Mouse (Mus musculus): ENCODE measurements at regions not wholly inside any gene's neighbourhood (a gene's known extent, or its start where the extent isn't known, plus 50 kb on each side); places are given as distances from the start of the nearest gene placed in this dataset.
"Not testable (repeated sequence)": the region's sequence is repeated elsewhere in the genome, so short reads cannot be mapped to it uniquely, and the experiment has no call there.

DNA sequence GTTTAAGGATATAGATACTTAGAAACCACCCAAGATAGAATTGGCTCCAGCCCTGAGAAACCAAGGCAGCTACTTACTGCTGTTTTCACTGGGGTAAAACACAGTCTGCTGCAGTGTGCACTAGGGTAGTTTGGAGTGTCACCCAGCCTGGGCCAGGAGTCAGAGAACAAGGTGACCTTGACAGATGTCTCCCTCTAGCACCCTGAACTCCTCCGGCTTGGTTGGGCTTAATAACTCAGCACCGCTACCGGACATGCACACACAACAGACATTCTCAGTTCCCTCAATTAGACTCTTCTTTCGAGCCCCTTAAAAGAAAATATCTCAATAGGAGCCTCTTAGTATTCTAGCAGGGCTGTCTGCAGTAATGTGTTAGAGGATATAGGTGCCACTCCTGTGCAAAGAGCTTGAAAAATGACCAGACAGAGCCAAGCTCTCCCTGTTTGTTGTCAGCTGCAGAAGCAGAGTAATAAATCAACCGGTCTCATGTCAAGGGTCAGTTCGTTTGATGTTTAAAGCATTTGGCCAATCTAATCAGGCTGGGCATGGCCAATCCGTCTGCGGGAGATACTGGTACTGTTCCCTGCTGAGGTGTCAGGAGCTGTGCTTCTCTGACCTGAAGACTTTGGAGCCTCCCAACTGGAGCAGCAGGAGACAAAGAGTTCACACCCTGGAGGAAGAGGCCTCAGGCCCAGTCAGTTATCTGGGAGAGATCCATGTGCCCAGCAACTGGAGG, 299.1 kb downstream of the Eipr1 start:
- ATAC-seq: no peak

DNA sequence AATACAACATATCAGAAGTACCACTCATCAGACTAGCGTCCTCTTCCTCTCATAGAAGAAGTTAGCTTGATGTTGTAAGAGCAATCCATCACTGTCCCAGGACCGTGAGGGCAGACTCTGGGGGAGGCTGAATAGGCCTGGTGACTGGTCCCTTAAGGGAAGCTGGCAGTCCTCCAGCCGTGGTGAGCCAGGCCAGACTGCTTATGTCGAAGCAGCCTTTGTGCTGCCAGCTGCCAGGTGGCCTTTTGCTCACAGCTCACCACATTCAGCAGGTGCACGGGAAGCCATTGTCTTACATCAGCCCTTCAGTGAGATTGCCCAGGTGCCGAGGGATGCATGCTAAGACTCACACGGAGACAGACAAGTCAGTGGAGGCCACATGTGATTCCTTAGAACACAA, 302.8 kb downstream of the Eipr1 start:
- no peak for ATAC-seq

DNA sequence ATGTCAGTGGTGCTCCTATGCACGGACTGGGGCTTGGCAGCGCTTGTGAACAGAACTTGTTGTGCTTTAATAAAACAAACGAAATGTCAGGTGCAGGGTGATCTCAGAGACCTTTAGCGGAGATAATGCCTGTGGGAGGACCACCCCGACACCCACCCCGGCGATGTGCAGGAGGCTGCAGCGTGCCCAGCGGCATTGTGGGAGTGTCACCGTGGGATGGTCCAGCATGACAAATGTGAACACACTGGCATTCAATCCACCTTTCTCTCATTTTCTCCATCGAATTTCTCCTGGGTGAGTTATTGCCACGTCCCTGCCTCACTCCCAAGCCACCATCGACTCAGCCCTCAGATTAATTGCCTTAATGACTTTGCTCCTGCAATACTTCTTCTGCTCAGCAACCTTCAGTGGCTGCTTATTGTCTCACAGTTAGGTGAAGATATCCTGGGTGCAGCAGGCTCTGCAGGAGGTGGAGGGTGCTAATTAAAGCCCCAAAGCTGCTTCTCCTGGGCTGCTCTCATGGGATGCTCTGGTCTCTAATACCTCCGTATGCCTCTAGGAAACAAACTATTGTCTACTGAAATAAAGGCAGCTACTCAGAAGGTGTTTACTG, 310.5 kb downstream of the Eipr1 start:
- ATAC-seq: no peak

DNA sequence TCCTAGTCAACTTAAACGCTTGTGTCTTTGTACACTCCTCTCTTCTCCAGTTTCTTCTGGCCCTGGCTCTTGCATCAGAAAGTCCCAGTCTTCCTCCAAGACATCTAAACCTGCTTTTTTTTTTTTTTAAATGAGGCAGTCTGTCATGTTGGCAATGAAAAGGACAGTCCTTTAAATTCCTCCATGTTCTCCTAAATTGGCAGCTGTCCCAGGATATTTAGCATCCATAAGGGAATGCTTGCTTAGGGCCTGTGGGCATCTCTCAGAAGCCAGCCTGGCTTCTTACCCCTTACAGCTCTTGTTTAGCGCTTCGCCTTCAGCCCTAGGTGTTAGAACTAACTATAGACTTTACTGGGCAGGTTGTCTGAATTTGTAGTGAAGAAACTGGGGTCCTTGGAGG, 311.2 kb downstream of the Eipr1 start:
- no peak for ATAC-seq

DNA sequence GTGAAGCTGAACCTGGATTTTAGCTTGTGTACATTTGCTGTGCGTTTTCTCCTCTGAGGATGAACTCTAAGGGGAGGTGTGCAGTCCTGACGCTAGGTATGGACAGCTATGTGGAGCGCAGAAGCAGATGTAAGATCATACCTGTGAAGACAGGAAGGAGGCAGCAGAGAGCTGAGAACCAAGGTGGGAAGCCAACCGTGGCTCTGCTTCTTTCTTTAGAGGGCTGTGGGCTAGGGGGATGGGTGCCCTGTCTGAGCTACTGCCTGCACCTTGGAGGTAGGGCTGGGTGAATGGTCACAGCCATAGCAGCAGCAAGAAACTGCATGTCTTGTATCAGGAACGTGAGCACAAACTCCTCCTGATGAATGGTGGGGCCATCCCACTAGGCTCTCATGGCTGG, 316.6 kb downstream of the Eipr1 start:
- no peak for ATAC-seq

DNA sequence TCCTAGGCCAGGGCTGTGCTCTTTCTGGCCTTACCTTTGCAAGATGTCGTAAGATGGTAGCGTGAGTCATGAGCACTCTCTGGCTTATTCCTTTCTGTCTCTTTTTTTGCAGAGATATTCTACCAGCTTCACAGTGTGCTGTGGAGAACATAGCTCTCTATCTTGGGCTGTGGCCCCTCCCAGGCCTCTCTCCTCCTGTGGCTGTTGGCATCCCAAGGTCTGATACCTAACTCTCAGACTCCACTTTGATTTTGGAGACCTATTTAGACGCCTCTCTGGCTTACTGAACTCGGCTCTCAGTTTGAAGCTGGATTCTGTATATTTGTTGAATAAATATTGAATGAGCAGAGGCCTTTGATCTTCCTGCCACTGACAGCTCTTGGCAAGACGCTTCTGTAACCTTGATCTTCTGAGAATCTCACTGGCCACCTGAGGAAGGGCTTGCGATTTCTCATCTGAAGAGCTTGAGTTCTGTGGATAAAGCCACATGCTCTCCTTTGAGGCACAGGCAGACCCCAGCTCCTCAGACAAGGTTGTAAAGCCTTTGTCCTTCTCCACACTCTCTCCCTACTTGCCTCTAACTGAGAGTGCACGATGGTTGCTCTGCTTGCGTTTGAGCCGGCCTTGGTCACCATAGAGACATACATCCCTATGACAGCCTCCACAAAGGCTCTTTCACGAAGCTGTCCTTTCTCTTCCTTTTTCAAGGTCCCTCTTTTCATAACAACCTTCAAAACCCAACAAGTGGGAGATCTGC, 323.7 kb downstream of the Eipr1 start:
- ATAC-seq: no peak

DNA sequence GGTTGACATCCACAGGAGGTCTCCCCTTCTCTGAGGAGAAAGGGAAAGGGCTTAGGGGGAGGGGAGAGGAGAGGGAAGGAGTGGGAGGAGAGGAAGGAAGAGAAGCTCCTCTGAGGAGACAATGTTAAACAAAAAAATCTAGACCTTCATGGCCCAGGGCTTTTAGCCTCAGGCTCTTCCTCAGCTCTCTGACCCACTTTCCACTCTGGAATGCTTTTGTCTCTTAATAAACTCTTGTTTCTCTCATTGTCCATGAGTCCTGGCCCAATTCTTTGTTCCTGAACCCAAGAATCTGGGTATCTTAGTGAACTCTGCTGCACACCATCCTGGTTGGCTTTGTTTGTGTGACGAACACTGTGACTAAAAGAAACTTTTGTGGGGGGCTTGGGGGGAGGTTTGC, 325.0 kb downstream of the Eipr1 start:
- ATAC-seq: no peak

DNA sequence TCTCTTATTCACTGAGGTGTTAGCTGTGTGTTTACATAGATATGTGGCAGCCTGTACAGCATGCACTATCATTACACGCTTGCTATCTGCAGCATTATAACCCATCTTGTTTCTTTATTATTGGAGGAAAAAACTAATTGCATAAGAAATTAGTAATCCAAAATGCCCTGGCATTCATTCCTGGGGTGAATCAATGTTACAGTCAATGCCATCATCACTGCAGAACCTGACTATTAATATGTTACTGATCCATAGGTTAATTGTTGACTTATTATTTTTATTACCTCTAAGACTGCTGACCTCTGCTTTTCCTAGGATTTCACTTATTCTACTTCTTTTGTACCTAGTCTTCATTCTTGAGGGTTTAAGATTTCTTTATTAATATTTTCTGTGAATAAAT, 327.4 kb downstream of the Eipr1 start:
- no peak for ATAC-seq

DNA sequence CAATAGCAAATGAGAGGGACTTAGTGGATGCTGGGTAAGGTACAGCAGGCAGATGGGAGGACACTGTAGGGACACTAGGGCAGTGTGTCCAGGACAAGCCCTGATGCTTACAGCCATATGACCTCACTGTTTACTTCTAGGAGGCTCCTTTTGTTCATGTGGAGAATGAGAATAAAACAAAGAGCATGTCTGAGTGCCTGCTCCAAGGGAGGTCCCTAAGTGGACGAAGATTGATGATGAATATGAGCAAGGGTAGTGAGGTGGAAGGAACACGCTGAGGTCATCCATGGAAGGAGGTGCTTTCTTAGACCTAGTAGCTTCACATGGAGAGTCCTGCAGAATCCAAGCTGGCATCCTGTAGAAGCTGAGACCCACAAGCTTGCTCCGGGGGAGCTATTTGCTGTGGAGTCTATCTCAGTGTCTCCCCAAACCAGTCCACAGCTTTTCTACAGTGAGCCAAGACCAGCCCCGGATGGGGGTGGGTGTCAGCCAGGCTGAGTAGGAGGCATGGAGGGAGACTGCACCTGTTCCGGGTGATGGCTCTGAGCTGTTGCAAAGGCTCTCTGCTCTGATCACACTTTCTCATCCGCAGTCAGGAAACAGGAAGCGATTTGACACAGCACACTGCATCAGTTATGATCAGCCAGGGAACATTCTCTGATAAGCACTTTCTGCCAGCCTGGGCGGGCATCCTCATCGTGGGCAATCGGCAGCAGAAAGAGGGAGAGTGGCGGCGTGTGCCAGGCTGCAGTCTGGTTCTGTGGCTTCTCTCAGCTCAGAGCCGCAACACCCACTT, 332.0 kb downstream of the Eipr1 start:
- ATAC-seq: no peak

DNA sequence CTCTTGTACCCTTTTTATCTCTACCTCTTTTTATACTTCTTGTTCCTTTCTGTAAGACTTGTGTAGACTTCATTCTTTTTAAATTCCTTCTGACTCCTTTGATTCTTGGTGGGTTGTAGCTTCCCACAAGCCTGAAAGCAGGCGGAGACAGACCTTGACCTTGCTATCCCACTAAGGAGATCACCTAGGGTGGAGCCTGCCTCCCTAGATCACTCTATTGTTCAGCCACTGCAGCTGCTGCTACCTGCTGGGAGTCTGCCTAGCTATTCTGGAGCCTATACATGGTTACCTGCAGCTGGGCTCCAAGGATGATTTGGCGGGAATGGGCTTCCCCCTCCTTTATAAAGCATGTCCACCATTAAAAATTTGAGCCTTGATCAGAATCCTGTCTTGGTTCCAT, 335.6 kb downstream of the Eipr1 start:
- not testable (repeated sequence) for ATAC-seq

DNA sequence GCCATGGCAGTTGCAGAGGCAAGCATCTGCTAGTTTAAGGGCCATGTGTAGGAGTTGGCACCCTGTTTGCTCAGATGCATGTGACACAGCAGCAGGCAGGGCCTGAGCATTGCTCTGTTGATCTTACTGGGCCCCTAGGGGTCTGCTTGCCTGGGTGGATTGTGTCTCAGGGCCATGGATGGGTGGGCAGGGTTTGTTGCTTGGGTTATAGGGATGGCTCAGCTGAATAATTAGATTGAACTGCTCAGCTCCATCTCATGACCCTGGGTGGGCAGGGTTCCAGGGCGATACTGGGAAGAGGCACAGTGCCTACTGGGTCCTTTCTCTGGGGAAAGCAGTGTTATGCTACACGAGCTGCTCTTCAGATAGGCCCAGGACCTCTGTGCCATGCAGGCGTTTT, 338.0 kb downstream of the Eipr1 start:
- no peak for ATAC-seq

DNA sequence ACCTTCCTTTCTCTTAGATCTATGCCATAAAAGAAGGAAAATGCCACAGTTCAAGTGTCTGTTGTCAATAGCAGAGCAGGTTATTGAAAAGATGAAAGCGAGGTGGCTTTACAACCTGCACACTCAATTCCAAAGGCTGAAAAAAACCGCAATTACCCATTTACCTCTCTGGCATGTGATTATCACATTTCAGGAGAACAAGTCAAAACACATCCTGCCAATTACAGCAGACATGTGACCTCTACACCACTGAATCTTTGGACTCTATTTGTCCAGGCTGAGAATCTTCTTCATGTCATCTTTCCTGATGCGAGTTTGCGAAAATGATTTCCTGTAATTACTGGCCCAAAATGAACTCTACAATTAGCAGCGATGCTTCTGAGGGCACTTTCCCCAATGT, 338.8 kb downstream of the Eipr1 start:
- no peak for ATAC-seq

DNA sequence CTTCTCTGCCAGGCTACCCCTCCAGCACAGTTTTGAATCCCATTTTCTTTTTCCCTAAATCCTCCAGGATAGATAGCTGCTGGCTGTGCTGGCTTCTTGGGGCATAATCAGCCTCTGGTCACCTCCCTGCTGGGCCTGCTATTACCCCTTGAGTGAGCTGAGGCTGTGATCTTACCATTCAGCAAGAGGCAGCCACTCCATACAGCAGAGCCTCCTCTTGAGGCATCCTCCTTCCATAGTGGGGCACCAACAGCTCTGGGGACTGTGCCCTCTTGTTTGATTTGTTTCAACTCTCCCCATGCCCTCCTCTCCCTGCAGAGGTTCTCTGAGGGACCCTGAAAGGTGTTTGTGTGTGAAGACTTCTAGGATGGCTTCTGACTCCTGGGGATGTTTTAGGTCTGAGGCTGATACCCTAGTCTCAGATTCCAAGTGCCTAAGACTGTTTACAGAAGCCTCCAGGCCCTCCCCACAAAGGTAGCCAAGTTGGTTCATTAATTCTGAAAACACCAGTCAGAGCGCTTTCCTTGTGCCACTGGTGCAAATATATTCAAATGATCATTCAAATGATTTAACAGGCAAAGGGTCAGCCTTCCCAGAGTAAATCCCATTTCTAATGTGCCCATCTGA, 343.9 kb downstream of the Eipr1 start:
- no peak for ATAC-seq

DNA sequence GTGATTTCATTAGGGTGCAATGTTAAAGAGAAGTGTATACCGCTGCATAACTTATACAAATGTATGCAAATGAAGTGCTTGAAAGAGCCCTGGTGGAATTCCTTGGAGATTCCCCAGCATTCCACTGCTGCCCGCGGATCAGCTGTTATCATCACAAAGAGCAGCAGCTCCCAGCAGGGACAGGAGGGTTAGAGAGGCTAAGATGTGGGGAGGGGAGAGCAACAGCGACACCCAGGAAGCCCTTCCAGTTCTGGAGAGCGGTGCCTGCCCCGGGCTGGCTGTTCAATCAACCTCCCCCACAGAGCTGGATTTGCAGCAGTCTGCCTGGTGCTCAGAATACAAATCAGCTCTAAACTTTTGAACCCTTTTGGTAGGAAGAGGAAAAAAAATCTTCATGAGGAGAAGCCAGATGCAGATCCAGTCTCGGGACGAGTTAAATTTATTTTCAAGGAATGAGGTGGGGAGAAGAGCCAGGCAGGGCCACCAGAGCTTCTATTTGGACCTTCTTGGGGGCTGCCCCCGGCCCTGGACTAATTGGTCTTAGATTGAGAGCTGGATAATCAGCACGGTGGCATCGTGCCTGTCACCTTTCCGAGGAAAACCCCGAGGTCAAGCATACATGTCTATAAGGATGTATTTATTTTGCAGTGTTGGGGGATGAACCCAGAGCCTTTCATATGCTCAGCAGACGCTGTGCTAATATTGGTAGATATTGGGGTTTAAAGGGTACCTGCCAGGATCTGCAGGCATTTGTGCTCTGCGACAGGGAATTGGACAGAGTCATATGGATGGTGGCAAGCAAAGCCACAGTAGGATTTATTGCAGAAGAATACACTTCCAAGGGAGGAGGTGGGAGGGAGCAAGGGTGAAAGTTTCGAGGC, 344.7 kb downstream of the Eipr1 start:
- no peak for ATAC-seq

DNA sequence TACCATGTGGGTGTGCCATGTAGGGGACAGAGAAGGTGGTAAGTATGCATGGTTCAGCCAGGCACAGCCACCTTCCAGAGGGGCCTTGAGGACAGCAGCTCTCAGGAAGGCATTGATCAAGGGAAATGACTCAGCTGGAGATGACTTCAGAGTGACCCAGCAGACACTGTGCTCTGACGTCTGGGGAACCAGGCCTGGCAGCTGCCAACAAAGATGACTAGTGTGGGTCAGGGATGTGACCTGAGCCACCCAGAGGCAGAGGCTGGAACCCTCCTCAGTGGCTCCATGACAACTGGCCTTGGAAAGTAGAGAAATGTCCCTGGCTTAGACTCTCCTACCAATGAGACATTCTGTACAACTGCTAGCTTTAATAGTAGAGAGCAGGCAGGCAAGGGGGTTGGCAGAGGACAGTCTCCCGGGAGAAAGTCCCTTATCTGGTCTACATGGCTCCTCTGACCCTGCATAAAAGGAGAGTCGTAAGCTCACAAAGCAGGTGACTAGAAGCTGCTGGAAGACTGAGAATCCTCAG, 348.5 kb downstream of the Eipr1 start:
- no peak for ATAC-seq

DNA sequence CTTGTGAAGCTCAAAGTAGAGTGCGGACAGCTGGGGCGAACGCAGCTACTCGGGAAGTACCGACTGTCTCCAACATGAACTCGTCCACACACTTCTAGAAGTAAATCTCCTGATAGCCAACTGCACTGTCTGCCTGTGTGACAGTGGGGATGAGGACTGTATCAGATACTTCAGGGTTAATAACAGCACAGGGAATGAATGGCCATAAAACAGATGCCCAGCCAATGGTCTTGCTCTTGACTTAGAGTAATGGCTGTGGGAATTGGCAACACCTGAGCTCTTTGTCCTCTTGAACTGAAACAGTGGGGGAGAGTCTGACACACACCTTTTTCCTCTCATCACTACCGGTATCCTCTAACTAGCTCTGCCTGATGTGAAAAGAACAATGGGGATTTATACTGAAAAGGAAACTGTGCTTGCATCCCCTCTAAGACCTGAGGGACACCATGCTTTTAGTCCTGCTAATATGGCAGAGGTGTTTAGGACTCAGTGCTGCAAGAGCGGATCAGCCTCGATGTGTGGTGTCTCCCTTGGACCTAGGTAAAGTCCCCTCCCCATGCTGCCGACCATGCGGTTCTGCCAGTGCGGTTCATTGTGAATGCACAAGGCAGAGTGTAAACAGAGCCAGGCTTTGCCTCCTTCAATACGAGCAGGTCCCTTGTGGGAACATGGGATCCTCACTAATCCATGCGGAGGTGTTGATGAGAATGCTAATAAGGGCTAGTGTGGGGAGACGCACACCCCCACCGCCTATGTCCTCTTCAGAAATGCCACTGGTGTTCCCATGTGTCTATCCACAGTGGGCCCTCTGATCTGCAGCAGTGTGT, 355.5 kb downstream of the Eipr1 start:
- ATAC-seq: no peak

DNA sequence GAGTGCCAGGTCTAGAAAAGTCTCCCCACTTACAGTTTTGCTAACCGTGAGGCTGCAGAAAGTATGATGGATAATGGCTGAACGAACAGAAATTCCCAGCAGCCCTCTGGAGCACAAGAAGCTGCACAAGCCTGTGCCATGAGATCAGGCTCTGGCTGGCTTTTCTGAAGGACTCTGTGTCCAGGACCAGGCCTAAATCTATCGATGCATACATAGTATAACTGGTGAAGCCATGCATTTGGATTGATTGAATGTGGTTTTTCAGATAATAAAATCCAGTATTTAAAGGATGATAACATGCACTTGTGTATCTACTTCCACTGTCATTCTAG, 356.1 kb downstream of the Eipr1 start:
- no peak for ATAC-seq

DNA sequence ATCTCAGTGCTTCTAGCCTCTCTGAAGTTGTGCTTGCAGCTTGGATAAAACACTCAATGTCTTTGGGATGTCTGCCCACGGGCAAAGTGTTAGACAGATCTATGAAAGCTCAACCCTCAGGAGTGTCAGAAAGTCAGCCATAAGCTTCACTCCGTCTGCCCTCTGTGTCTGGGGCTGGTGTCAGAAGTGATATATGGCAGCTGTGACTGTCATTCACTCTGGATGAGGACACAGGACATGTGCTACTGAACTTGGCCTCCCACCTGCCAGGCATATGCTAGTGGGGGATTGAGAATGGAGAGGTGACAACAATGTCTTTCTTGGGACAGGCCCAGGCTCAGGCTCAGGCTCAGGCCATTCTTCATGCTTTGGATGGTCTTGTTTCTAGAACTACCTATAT, 366.7 kb downstream of the Eipr1 start:
- no peak for ATAC-seq

DNA sequence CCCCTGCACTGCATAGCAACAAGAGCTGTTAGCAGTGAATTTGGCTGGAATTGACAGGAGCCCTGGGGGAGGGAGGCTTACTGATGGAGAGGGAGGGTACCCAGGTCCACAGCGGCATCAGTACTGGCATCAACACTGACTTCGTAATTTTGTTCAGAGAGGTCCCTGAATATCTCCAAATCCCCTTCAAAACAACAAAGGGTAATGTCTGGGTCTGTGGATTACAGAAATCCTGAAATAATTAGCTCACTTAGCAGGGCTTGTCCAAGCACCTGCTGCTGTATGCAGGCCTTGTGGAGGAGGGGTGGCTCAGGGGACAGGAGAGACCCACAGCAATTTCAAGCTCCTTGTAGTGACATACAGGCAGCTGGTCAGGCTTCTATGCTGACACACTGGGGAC, 369.6 kb downstream of the Eipr1 start:
- no peak for ATAC-seq

DNA sequence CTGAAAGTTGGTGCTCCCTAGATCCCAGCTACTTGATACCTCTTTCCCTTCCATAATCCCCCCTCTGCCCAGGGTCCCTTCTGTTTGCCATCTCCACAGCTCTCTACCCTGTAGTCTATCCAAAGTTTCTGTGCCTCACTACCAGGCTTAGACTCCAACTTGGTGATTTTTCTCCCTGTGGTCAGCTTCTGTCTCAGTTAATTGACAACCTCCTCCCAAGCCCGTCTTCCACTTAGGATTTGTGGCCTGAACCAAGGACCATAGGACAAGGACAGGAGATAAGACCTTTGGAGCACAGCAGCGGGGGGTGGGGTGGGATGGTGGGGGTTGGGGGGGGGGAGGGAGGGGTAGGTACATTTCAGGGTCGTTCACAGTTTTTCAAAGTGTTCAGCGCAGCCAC, 371.3 kb downstream of the Eipr1 start:
- no peak for ATAC-seq

Data from CD4-positive, CD25-positive, alpha-beta regulatory T cell, adult 4 months (primary cell).